Mouse (Mus musculus) mammary gland, adult 2 months (tissue): ENCODE data around the gene Nat8l. TPM values are rescaled to one million over a fixed set of nuclear protein-coding genes. Genes with fewer than 3 reads are reported as not detected.

Experiments used
- polyA plus RNA-seq: library from polyadenylated mRNA; depleted of rRNA; stranded (reverse); fragments of >200 nt; gene quantifications from 2 replicates; pipeline ENCODE4 v1.2.3, GENCODE M21; 2012; ENCODE audit warnings: low replicate concordance; rRNA removed

Gene Nat8l
- polyA plus RNA-seq, result 70.2 and 99.3 TPM in 2 replicates

GRCm38 (mm10) chr5:33995843-33996693 lies at the start of gene Nat8l:
Nat8l (plus strand) TSS chr5:33995984.

GRCm38 (mm10) chr5:33983309-33984121 lies 12.3 kb upstream of the Nat8l start, which contains the start of gene Gm1673:
Gm1673 (plus strand) TSS chr5:33983433.

Other genes with a start within 250 kb of the Nat8l start
- gene Letm1, start 213.2 kb upstream of the Nat8l start, polyA plus RNA-seq, result 61.6 and 71.6 TPM in 2 replicates
- 3.9 and 8.5 TPM in 2 replicates for gene Nsd2, start 175.3 kb upstream of the Nat8l start, polyA plus RNA-seq
- 29.7 and 39.6 TPM in 2 replicates for gene Nelfa, start 59.6 kb upstream of the Nat8l start, polyA plus RNA-seq
- 7.6 and 31.3 TPM in 2 replicates for gene Gm1673, start 12.6 kb upstream of the Nat8l start, polyA plus RNA-seq
- gene Poln, start 173.5 kb downstream of the Nat8l start, polyA plus RNA-seq, result 8.8 and 23.6 TPM in 2 replicates
- gene Haus3, start 173.5 kb downstream of the Nat8l start, polyA plus RNA-seq, result 0.76 and 1.7 TPM in 2 replicates
- gene Mxd4, start 191.7 kb downstream of the Nat8l start, polyA plus RNA-seq, result 233 and 332 TPM in 2 replicates